ENCODE assay signal across 8 mouse cellular contexts in the genomic region with DNA sequence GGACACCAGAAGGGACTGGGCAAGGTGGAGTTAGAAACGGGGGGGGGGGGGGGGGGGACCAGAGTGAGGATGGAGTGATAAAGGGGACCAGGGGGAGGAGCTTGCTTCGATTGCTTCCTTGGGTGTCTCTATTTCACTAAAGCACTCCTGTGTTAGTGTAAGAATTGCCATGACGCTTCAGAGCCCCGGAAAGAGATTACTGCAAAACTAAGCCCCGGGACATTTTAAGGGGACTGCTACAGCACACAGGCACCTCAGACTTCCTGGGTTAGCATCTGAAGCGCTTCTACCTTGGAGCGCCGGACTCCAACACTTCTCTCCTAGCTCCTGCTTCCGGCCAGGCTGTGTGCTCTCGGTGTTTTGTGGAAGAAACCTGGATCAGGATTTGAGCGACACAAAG.
A peak's percentile ranks its signal among the peaks of the same experiment; 100 is the strongest.
DNase-seq lines count a peak whose midpoint lies in the region; ATAC-seq lines count a peak whose summit lies in the region.

No protein-coding gene starts in this region.

- H3K4me3 ChIP-seq in heart, embryonic 14.5 days (ENCODE audit: control insufficient read depth in 1 of 2, insufficient read depth in 1 of 2, low read depth in 1 of 2, low read length in 2 of 2) = peak overlapping the region; percentile 6 to 18; a peak in 2 of 4 replicates
- H3K4me3 ChIP-seq in intestine, embryonic 14.5 days (ENCODE audit: low read depth, low read length) = no peak overlapping the region
- H3K4me3 ChIP-seq in neural tube, embryonic 11.5 days (ENCODE audit: low read depth, low read length) = 0 out of 2 replicates have a peak overlapping the region, but pooled peaks have one; percentile 6

- intact Hi-C loops in heart, postnatal 25 days (cut with DNase I) = loop anchor here (2.0 kb wide), 1 partner anchor 19 kb away; no protein-coding TSS in a partner anchor

- no peak overlapping the region; a peak in 1 of 4 replicates for H3K27ac ChIP-seq in heart, embryonic 14.5 days (replicated peaks in 1 of 2; ENCODE audit: control insufficient read depth in 1 of 2, insufficient read depth in 1 of 2, low read depth in 2 of 2, low read length in 2 of 2)
- peak overlapping the region; percentile 27 for H3K27ac ChIP-seq in intestine, embryonic 14.5 days (ENCODE audit: low read depth)
- no peak overlapping the region for H3K27ac ChIP-seq in neural tube, embryonic 11.5 days (ENCODE audit: low read depth, low read length)

- peak overlapping the region; percentile 41; the same call in 1 of the 2 replicates for H3K9ac ChIP-seq in heart, embryonic 14.5 days (ENCODE audit: low read length)
- H3K9ac ChIP-seq in intestine, embryonic 14.5 days (ENCODE audit: low read length) = no peak overlapping the region
- H3K9ac ChIP-seq in neural tube, embryonic 11.5 days (ENCODE audit: low read length) = peak overlapping the region; percentile 39

- no peaks in the 10 kb centered on the region for H3K36me3 ChIP-seq in heart, embryonic 14.5 days (ENCODE audit: control insufficient read depth, insufficient read depth, low read length)
- no peaks in the 10 kb centered on the region for H3K36me3 ChIP-seq in intestine, embryonic 14.5 days (ENCODE audit: control insufficient read depth, insufficient read depth, low read length)
- no peaks in the 10 kb centered on the region for H3K36me3 ChIP-seq in neural tube, embryonic 11.5 days (ENCODE audit: control insufficient read depth, insufficient read depth, low read length)

- no peak for ATAC-seq in heart, embryonic 14.5 days (ENCODE audit: insufficient number of reproducible peaks, insufficient read depth, low FRiP score, low read depth)
- no peak for ATAC-seq in intestine, embryonic 14.5 days (replicated peaks; ENCODE audit: low FRiP score, low TSS enrichment, low read depth)
- ATAC-seq in neural tube, embryonic 11.5 days (ENCODE audit: insufficient read depth, low FRiP score, low TSS enrichment) = no peak
- no peak for ATAC-seq in megakaryocyte, adult 5-6 weeks (ENCODE audit: poor library complexity, severe bottlenecking)

- H3K27me3 ChIP-seq in heart, embryonic 14.5 days (ENCODE audit: control insufficient read depth, insufficient read depth, low read length) = no peaks in the 10 kb centered on the region
- no peaks in the 10 kb centered on the region for H3K27me3 ChIP-seq in intestine, embryonic 14.5 days (replicated peaks; ENCODE audit: control insufficient read depth, insufficient read depth, low read length)
- H3K27me3 ChIP-seq in neural tube, embryonic 11.5 days (ENCODE audit: control insufficient read depth, insufficient read depth, low read length) = no peaks in the 10 kb centered on the region

- no peaks in the 10 kb centered on the region for H3K9me3 ChIP-seq in heart, embryonic 14.5 days (ENCODE audit: control insufficient read depth, low read length)
- H3K9me3 ChIP-seq in intestine, embryonic 14.5 days (ENCODE audit: control insufficient read depth, low read length) = no peaks in the 10 kb centered on the region
- H3K9me3 ChIP-seq in neural tube, embryonic 11.5 days (ENCODE audit: control insufficient read depth, low read length) = no peaks in the 10 kb centered on the region

- peaks cover 7 to 29% of the 10 kb centered on the region in 2 experiments; a peak in 3 of 4 replicates for H3K4me1 ChIP-seq in heart, embryonic 14.5 days (ENCODE audit: control insufficient read depth in 2 of 2, insufficient read depth in 2 of 2, low read length in 2 of 2)
- peaks cover 50% of the 10 kb centered on the region for H3K4me1 ChIP-seq in intestine, embryonic 14.5 days (replicated peaks; ENCODE audit: control insufficient read depth, insufficient read depth, low read length)
- peaks cover 10% of the 10 kb centered on the region; the same call in 1 of the 2 replicates for H3K4me1 ChIP-seq in neural tube, embryonic 11.5 days (ENCODE audit: control insufficient read depth, insufficient read depth, low read length)

- H3K4me2 ChIP-seq in heart, embryonic 14.5 days (ENCODE audit: low read length) = peak overlapping the region; percentile 78
- peak overlapping the region; percentile 34 for H3K4me2 ChIP-seq in intestine, embryonic 14.5 days (ENCODE audit: low read length)
- peak overlapping the region; percentile 82 for H3K4me2 ChIP-seq in neural tube, embryonic 11.5 days (ENCODE audit: low read depth)

- 13% methylated on average over 11 of the region's 11 CpGs for WGBS in heart, embryonic 14.5 days
- WGBS in intestine, embryonic 14.5 days = 23% methylated on average over 11 of the region's 11 CpGs
- 12% methylated on average over 11 of the region's 11 CpGs for WGBS in neural tube, embryonic 11.5 days

- no peak for DNase-seq in heart, postnatal 25 days (ENCODE audit: low spot score)
- peak; percentile 53 for DNase-seq in embryo, embryonic 9.5 days (ENCODE audit: extremely low spot score)
- DNase-seq in intestine, embryonic 14.5 days (ENCODE audit: low spot score) = no peak
- no peak for DNase-seq in neural tube, embryonic 11.5 days (ENCODE audit: low spot score)
- DNase-seq in c-Kit-positive CD71-positive TER-119-positive erythroid progenitor cells, embryonic 14.5 days (ENCODE audit: low spot score) = no peak
- no peak for DNase-seq in frontal cortex, postnatal 25 days (ENCODE audit: low spot score in 2 of 2)
